Mouse (Mus musculus): ENCODE data around the gene Prm1. TPM values are rescaled to one million over a fixed set of nuclear protein-coding genes. Genes with fewer than 3 reads are reported as not detected.
A peak's percentile ranks its signal among the peaks of the same experiment; 100 is the strongest.

Prm1 gene
- polyA plus RNA-seq, 1 experiment from 2014 or later, result not detected

DNA sequence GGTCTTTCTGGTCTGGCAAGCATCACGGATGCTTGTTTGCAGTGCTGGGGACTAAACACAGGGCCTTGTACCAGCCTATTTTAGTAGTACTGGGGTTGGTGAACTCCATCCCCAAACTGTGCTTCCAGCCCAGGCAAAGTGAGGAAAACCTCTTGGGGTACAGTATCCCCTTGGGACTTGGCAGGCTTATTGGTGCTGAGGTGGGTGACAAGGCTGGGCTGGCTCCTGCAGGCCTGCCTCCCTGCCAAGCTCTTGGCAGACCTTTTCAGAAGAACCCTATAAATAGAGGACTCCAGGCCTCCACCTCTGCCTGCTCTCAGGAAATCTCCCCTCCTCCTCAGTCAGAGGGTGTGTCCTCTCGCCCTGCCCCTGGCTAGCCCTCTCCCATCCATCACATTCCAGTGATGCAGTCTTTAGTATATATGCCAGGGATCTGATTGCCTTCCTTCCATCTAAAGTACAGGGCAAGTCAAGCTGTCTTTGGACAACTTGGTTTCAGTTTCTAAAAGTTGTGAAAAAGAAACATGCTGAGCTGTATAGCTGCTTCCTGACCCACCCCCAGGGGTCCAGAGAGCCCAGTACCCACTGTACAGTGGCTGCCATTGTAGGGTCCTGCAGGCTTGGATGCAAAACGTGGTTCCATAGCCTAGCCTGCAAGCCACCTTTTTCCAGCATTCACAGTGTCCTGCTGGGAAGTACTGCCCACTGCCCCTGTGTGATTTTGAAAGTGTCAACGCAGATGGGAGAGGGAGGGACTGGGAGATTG lies 18.7 kb downstream of the Prm1 start:
- Histone ChIP-seq H3K27ac (ENCODE audit: low read depth, low read length) (no peak overlapping the region), H3K4me3 (ENCODE audit: low read depth, low read length) (no peak overlapping the region; the same call in 1 of the 2 replicates), H3K4me2 (peak overlapping the region; percentile 100), H3K4me1 (replicated peaks; ENCODE audit: control insufficient read depth, insufficient read depth, low read length) (peaks cover 22% of the 10 kb centered on the region), H3K27me3 (replicated peaks; ENCODE audit: control insufficient read depth, insufficient read depth, low read length) (peaks cover 31% of the 10 kb centered on the region), H3K36me3 (ENCODE audit: control insufficient read depth, insufficient read depth, low read length) (no peaks in the 10 kb centered on the region), H3K9me3 (ENCODE audit: control insufficient read depth, low read length) (no peaks in the 10 kb centered on the region), H3K9ac (ENCODE audit: low read depth, low read length) (no peak overlapping the region)
- WGBS, result 56% methylated on average over 4 of the region's 4 CpGs
- no peak for ATAC-seq (replicated peaks; ENCODE audit: low FRiP score)
- no peak for DNase-seq (ENCODE audit: low spot score)

DNA sequence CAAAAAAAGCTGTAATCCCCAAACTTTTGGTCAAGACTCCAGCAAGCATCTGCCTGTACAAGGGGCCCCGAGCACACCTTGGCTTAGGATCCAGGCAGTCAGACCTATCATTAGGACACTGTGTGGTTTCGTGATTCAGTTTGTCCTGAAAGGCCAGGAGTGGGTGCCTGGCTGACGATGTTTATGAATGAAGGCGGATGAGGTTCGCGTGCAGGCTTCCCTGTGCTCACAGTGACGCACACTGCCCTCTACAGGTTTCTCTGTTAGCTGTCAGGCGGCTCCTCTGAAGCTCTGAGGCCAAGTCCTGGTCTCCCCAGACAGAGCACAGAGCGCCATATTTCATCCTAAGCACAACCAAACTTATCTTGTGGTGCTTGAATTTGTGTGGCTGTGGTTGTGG lies 19.4 kb downstream of the Prm1 start:
- H3K4me2 ChIP-seq, result peak overlapping the region; percentile 100
- 1% methylated on average over 9 of the region's 9 CpGs for WGBS
- peaks cover 31% of the 10 kb centered on the region for H3K27me3 ChIP-seq (replicated peaks; ENCODE audit: control insufficient read depth, insufficient read depth, low read length)
- DNase-seq (ENCODE audit: low spot score) (peak; percentile 75), ATAC-seq (replicated peaks; ENCODE audit: low FRiP score) (peak; percentile 52)
- H3K36me3 ChIP-seq (ENCODE audit: control insufficient read depth, insufficient read depth, low read length), result no peaks in the 10 kb centered on the region
- H3K4me3 ChIP-seq (ENCODE audit: low read depth, low read length), result peak overlapping the region; percentile 65
- peaks cover 22% of the 10 kb centered on the region for H3K4me1 ChIP-seq (replicated peaks; ENCODE audit: control insufficient read depth, insufficient read depth, low read length)
- peak overlapping the region; percentile 72 for H3K9ac ChIP-seq (ENCODE audit: low read depth, low read length)
- no peaks in the 10 kb centered on the region for H3K9me3 ChIP-seq (ENCODE audit: control insufficient read depth, low read length)
- H3K27ac ChIP-seq (ENCODE audit: low read depth, low read length), result peak overlapping the region; percentile 92

DNA sequence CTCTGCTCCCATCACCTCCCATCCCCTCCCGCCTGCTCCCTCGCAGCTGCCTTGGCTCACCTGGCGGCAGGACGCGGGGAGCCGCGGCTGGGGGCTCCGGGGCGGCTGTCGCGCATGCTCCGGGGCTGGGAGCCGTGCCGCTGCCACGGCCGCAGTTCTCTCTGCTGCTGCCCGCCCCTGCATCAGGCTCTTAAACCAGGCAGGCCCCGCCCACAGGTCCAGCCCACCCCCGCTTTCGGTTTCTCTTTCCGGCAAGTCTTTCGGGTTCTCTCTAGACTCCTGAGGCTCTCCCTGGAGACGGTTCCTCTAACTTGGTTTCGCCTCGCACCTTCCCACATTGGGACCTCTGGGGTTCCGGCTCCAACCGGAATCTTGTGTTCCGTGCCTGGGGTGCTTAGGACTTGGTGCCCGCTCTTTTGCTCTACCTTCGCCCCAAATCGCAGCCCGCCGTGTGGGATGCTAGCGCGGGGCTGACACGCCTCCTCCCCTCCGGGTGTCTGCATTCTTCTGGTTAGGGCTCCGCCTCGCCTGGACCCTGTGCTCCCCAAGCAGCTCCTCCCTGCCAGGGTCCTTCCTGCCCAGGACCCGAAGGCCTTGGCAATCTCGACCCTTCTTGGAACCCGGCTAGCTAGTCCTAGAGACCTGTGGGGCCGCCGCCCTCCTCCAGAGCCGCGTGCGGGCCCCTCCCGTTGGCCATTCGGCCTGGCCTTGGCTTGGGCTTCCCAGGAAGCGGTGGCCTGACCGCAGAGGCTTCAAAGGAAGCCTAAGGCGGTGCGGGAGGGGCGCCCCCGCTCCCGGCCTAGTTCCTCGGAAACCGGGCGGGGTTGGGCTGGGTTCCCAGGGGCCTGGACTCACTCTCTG lies 20.0 kb downstream of the Prm1 start, which contains the start of gene Socs1:
Socs1 (minus strand) TSS at position 166 of the 861 bp plus-strand sequence.
- 0% methylated on average over 59 of the region's 59 CpGs for WGBS
- ATAC-seq (replicated peaks; ENCODE audit: low FRiP score) (peak; percentile 80), DNase-seq (ENCODE audit: low spot score) (peak; percentile 90)
- H3K27me3 ChIP-seq (replicated peaks; ENCODE audit: control insufficient read depth, insufficient read depth, low read length), result peaks cover 31% of the 10 kb centered on the region
- H3K9ac ChIP-seq (ENCODE audit: low read depth, low read length), result peak within 1 kb of the TSS; percentile 72
- H3K4me3 ChIP-seq (ENCODE audit: low read depth, low read length), result peak within 1 kb of the TSS; percentile 65
- H3K4me1 ChIP-seq (replicated peaks; ENCODE audit: control insufficient read depth, insufficient read depth, low read length), result peaks cover 22% of the 10 kb centered on the region
- H3K27ac ChIP-seq (ENCODE audit: low read depth, low read length), result peak within 1 kb of the TSS; percentile 92
- no peaks in the 10 kb centered on the region for H3K36me3 ChIP-seq (ENCODE audit: control insufficient read depth, insufficient read depth, low read length)
- no peaks in the 10 kb centered on the region for H3K9me3 ChIP-seq (ENCODE audit: control insufficient read depth, low read length)
- H3K4me2 ChIP-seq, result peak within 1 kb of the TSS; percentile 100

- peak overlapping the region; percentile 92; the same call in 1 of the 2 replicates for H3K27ac ChIP-seq (ENCODE audit: low read depth, low read length)
- under 1% methylated on average over 47 of the region's 55 CpGs for WGBS
Measured at GRCm38 (mm10) chr16:10784793-10785370, 20.8 kb downstream of the Prm1 start.

DNA sequence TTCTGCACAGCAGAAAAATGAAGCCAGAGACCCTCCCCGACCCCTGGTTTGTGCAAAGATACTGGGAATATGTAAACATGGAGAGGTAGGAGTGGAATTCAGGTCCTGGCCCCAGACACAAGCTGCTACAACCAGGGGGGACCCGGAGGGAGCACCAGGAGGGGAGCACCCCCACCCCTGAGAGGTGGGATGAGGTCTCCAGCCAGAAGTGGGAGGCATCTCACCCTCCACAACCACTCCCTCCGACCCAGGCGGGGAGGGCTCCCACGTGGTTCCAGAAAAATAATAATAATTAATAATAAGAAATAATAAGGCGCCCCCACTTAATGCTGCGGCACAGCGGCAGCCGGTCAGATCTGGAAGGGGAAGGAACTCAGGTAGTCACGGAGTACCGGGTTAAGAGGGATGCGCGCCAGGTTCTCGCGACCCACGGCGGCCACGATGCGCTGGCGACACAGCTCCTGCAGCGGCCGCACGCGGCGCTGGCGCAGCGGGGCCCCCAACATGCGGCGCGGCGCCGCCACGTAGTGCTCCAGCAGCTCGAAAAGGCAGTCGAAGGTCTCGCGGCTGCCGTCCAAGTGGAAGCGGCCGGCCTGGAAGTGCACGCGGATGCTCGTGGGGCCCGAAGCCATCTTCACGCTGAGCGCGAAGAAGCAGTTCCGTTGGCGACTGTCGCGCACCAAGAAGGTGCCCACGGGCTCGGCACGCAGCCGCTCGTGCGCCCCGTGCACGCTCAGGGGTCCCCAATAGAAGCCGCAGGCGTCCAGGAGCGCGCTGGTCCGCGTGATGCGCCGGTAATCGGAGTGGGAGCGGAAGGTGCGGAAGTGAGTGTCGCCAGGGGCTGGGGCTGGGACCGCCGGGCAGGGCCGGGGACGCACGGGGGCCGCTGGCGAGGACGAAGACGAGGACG lies 21.5 kb downstream of the Prm1 start:
- Histone ChIP-seq H3K27ac (ENCODE audit: low read depth, low read length) (no peak overlapping the region), H3K4me2 (peak overlapping the region; percentile 100), H3K36me3 (ENCODE audit: control insufficient read depth, insufficient read depth, low read length) (no peaks in the 10 kb centered on the region), H3K27me3 (replicated peaks; ENCODE audit: control insufficient read depth, insufficient read depth, low read length) (peaks cover 27% of the 10 kb centered on the region), H3K9me3 (ENCODE audit: control insufficient read depth, low read length) (no peaks in the 10 kb centered on the region), H3K9ac (ENCODE audit: low read depth, low read length) (peak overlapping the region; percentile 62), H3K4me1 (replicated peaks; ENCODE audit: control insufficient read depth, insufficient read depth, low read length) (peaks cover 22% of the 10 kb centered on the region), H3K4me3 (ENCODE audit: low read depth, low read length) (peak overlapping the region; percentile 65)
- DNase-seq (ENCODE audit: low spot score), result no peak
- no peak for ATAC-seq (replicated peaks; ENCODE audit: low FRiP score)
- 3% methylated on average over 81 of the region's 81 CpGs for WGBS

More at GRCm38 (mm10) chr16:10784793-10785370, 20.8 kb downstream of the Prm1 start:
- Histone ChIP-seq H3K9ac (ENCODE audit: low read depth, low read length) (peak overlapping the region; percentile 72), H3K9me3 (ENCODE audit: control insufficient read depth, low read length) (no peaks in the 10 kb centered on the region), H3K36me3 (ENCODE audit: control insufficient read depth, insufficient read depth, low read length) (no peaks in the 10 kb centered on the region), H3K27me3 (replicated peaks; ENCODE audit: control insufficient read depth, insufficient read depth, low read length) (peaks cover 29% of the 10 kb centered on the region), H3K4me2 (peak overlapping the region; percentile 100), H3K4me3 (ENCODE audit: low read depth, low read length) (peak overlapping the region; percentile 65), H3K4me1 (replicated peaks; ENCODE audit: control insufficient read depth, insufficient read depth, low read length) (peaks cover 22% of the 10 kb centered on the region)
- peak; percentile 77 for ATAC-seq (replicated peaks; ENCODE audit: low FRiP score)
- peak; percentile 94 for DNase-seq (ENCODE audit: low spot score)

GRCm38 (mm10) chr16:10783451-10783850 lies 22.2 kb downstream of the Prm1 start:
- Histone ChIP-seq H3K4me3 (ENCODE audit: low read depth, low read length) (peak overlapping the region; percentile 65), H3K36me3 (ENCODE audit: control insufficient read depth, insufficient read depth, low read length) (no peaks in the 10 kb centered on the region), H3K9me3 (ENCODE audit: control insufficient read depth, low read length) (no peaks in the 10 kb centered on the region), H3K4me1 (replicated peaks; ENCODE audit: control insufficient read depth, insufficient read depth, low read length) (peaks cover 22% of the 10 kb centered on the region), H3K27me3 (replicated peaks; ENCODE audit: control insufficient read depth, insufficient read depth, low read length) (peaks cover 27% of the 10 kb centered on the region), H3K9ac (ENCODE audit: low read depth, low read length) (no peak overlapping the region), H3K27ac (ENCODE audit: low read depth, low read length) (no peak overlapping the region), H3K4me2 (peak overlapping the region; percentile 100)
- 47% methylated on average over 8 of the region's 8 CpGs for WGBS
- DNase-seq (ENCODE audit: low spot score) (no peak), ATAC-seq (replicated peaks; ENCODE audit: low FRiP score) (no peak)

GRCm38 (mm10) chr16:10783152-10783434 lies 22.5 kb downstream of the Prm1 start:
- no peaks in the 10 kb centered on the region for H3K9me3 ChIP-seq (ENCODE audit: control insufficient read depth, low read length)
- DNase-seq (ENCODE audit: low spot score), result no peak
- peaks cover 22% of the 10 kb centered on the region for H3K4me1 ChIP-seq (replicated peaks; ENCODE audit: control insufficient read depth, insufficient read depth, low read length)
- peak overlapping the region; percentile 100 for H3K4me2 ChIP-seq
- no peak overlapping the region for H3K27ac ChIP-seq (ENCODE audit: low read depth, low read length)
- whole genome bisulfite sequencing, result 20% methylated on average over 1 of the region's 1 CpGs
- ATAC-seq (replicated peaks; ENCODE audit: low FRiP score), result no peak
- H3K4me3 ChIP-seq (ENCODE audit: low read depth, low read length), result no peak overlapping the region
- H3K9ac ChIP-seq (ENCODE audit: low read depth, low read length), result no peak overlapping the region
- no peaks in the 10 kb centered on the region for H3K36me3 ChIP-seq (ENCODE audit: control insufficient read depth, insufficient read depth, low read length)
- H3K27me3 ChIP-seq (replicated peaks; ENCODE audit: control insufficient read depth, insufficient read depth, low read length), result peaks cover 27% of the 10 kb centered on the region
